Mouse (Mus musculus) urinary bladder, postnatal 4 days (tissue): ENCODE measurements around the gene Cdca3.
A peak's percentile ranks its signal among the peaks of the same experiment; 100 is the strongest.
"Not testable (repeated sequence)": the region's sequence is repeated elsewhere in the genome, so short reads cannot be mapped to it uniquely, and the experiment has no call there.

Experiments
- DNase-seq, 2 experiments: peaks; one replicate each; pipeline ENCODE4 v3.0.0; 2021 to 2022; ENCODE audit warnings: low spot score in 2 of 2

Cdca3 gene

GRCm38 (mm10) chr6:124809052-124809774 is 20.1 kb upstream of the Cdca3 start:
- peak; percentile 79 to 84 for DNase-seq

DNA sequence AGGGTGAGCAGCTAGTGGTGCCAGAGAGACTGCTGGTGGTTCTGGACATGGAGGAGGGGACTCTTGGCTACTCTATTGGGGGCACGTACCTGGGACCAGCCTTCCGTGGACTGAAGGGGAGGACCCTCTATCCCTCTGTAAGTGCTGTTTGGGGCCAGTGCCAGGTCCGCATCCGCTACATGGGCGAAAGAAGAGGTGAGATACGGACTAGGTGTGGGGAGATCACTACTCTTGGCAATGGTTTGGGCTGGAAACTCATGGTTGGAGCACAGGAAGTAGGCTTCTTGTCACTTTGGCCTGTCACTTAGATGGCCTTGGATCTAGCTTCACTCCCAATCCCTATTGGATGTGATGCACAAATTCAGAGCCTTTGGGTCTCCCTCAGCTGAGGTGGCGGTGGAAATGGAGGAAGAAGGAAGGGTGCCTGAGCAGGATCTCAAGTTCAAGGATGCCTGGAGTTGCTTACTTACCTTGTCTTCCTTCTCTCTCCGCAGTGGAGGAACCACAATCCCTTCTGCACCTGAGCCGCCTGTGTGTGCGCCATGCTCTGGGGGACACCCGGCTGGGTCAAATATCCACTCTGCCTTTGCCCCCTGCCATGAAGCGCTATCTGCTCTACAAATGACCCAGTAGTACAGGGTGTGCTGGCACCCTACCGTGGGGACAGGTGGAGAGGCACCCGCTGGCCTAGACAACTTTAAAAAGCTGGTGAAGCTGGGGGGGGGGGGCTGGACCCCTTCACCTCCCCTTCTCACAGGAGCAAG is 19.4 kb upstream of the Cdca3 start:
- no peak for DNase-seq

GRCm38 (mm10) chr6:124810566-124811402 is 18.6 kb upstream of the Cdca3 start:
- not testable (repeated sequence) for DNase-seq

DNA sequence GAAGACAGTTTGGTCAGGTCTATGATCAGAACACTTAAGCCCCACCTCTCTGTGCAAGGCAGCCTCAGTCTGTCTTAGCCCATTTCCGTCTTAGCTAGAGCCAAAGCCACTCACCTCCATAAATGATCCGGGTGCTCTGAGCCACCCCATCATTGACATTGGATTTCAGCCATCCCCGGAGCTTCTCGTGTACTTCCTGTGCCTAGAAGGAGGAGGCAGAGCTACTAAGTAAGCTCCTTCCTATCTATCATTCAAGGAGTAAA is 18.0 kb upstream of the Cdca3 start:
- no peak for DNase-seq

DNA sequence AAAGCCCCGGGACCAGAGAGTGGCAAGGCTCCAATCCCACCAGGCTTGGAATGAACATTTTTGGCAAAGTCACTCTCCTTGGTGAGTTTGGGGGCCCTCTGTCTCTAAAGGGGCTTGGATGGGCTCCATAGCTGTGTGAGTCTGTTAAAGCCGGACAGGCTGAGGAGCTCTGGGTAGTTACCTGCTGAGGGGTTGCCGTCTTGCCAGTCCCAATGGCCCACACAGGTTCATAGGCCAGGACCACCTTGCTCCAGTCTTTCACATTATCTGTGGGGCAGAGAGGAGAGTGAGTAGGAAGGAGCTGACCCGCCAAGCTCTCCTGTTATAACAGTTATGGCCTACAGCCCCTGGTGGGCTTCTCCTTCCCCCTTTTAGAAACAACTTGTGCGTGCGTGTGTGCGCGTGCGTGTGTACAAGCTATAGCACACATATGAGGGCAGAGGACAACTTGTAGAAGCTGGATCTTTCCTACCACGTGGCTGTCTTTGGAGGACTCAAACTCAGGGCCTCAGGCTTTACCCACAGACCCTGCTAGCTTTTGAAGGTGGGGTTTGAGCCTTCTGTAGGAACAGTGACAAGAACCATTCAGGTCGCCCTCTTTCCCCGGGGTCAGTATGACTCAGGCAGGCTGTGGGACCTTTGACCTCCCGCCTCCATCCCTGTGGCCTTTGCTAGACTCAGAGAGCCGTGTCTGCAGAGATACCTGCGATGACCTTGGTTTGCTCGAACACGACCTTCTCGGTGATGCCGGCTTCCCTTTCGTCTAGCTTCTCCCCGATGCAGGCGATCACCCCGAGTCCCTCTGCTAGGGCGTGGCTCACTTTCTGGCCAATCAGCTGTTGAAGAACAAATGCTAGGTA is 17.4 kb upstream of the Cdca3 start:
- DNase-seq = no peak

DNA sequence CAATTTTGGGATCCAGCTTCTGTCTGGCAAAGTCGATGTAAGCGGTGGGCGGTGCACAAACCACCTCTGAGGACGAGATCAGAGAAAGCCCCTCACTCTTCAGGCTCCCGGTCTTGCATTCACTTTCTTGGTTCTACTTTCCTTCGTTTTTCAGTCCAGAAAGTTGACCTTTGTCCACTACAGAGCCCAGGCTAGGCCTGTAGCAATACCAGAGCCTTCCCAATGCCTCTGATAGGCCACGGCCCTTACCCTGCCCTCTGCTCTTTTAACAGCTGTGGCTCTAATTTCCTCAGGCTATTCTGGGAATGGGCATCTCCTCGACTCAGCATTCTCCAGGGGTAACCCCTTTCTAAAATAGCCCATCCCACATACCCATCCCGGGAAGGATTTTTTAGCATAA is 16.5 kb upstream of the Cdca3 start:
- DNase-seq = no peak

GRCm38 (mm10) chr6:124813496-124813895 is 15.9 kb upstream of the Cdca3 start:
- peak in 1 of 2 experiments; percentile 49 for DNase-seq

DNA sequence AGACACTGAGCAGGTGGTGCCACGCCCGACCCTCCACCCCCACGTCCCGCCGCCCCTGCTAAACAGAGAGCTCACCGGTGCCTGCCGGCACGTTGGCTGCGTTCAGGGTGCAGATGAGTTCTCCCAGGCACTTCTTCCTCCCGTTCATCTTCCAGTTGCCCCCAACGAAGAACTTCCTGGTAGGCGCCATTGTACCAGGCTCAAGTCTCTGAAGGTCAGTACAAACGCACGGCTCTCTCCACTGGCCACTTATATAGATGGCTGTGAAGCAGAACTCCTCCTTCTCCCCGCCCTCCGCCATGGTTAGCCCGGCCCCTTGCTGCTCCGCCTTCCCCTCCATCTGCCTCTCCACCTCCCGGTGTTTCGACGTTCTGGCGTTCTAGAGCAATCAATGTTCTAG is 15.4 kb upstream of the Cdca3 start, which contains the start of gene Tpi1:
Gene Tpi1, minus strand, starts transcription at position 364 of the 400 bp plus-strand sequence.
- DNase-seq = peak; percentile 89 to 92

- peak in 1 of 2 experiments; percentile 58 for DNase-seq
These were observed 14.9 kb upstream of the Cdca3 start for GRCm38 (mm10) chr6:124814448-124814847.

GRCm38 (mm10) chr6:124814858-124815774 is 14.2 kb upstream of the Cdca3 start:
- DNase-seq = peak in 1 of 2 experiments; percentile 41

DNA sequence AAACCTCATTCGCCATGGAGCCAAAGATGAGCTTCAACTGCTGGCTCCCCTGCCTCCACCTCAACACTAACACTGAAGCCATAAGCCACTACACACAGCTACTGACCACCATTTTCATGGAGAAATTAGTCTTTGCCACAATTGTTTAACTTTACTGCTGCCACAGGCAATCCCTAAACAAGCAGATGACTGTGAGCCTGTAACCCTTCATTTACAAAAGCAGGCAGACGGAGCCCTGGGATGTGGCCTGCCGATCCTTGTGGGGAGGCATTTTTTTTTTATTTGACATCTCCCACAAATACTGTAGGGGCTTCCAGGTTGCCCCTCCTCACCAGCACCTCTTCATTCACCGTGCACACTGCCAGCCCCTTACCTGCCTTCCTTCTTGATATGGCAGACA is 12.7 kb upstream of the Cdca3 start:
- no peak for DNase-seq

DNA sequence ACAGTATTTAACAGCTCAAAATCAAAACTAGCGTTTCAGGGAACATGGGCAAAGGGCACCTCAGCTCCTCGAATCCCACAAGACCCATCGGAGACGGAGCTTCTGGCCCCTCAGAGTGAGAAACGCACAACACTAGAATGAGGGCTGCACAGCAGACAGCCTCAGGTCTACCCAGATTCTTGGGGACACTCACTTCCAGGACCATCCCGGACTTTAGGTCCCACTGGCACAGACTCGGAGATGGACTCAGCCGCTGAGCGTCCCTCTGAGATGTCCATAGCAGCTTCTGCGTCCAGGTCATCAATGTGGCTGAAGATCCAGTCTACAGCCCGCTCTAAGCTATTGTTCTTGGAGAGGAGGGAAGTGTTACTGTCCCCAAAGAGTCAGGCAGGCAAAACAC is 12.2 kb upstream of the Cdca3 start:
- DNase-seq = no peak

- DNase-seq = no peak
These were observed 11.8 kb upstream of the Cdca3 start for GRCm38 (mm10) chr6:124817563-124817962.

GRCm38 (mm10) chr6:124817971-124818370 is 11.4 kb upstream of the Cdca3 start:
- DNase-seq = no peak

DNA sequence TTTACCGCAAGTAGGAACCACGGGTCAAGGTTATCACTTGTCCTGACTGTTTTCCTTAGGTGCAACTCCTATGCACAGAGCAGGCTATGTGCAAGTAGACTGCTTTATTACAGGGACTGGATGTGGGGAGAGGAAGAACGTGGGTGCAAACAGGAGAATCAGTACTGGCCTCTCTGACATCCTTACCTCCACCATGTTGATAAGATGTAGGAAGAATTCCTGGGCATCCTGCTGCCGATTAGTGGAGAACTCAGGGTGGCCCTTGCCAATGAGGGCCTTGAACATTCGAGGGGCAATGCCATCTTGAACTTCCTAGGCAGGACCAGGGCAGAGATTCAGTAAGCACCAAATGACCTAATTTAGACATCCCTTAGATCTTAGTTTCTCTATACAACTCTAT is 8.5 kb upstream of the Cdca3 start:
- no peak for DNase-seq

- DNase-seq = no peak
These were observed 7.3 kb upstream of the Cdca3 start for GRCm38 (mm10) chr6:124822049-124822448.

DNA sequence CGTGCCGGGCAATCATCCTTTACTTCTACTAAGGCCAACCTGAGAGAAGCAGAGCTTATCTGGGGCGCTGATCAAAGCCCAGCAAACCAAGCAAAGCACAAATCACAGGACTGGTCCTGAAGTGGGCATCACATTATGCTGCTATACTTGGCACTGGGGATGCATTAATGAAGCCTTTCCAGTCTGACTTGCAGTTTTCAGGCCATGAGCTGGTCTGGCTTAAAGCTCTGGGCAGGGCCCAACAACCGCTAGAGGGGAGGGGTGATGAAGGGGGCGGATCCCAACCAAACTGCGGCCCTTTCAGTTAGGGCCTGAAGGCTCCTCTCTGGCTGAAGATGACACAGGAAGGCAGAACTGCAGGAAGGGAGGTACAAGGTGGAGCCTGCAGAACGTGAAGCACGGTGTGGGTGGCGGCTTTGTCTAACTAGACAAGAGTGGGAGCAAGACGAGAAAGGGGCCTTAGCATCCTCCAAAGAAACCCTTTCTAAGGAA is 1.2 kb upstream of the Cdca3 start:
- peak in 1 of 2 experiments; percentile 60 for DNase-seq

DNA sequence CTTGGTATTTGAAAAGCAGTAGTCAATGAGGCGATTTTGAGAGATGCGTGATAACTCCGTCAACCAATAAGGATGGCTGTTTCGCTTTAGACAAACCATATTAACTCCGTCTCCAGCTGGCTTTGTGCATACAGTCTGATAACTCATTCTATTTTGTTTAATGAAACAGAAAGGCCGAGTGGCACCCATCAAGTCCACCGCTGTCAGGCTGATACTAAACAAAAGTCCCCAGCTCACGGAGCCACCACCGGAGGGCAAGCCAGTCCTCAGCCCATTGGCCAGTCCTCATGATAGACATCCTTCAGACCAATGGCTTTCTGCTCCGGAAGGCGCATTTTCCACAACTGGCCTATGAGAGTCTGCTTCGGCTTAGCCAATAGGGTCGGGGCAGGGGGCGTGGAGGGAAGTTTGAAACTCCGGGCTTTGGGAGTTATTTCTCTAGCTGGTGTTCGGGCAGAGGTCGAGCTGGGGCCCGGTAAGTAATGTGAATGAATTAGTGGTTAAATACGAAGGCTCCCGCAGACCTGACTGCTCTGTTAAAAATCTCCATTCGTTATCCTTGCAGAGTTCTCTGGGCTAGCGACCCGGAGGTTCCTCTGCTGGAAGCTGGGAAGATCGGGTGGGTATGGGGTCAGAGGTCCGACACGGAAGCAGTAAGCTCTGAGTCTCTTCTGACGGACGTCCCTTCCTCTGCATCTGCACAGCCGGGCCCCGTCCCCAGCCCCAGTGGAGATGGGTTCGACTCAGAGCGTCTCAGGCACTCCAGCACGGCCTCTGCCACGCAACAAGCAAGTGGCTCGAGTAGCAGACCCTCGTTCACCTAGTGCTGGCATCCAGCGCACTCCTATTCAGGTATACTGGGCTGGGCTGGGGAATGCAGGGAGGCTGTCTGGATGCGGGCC is 703 bp downstream of the Cdca3 start:
- DNase-seq = peak; percentile 88 to 91

DNA sequence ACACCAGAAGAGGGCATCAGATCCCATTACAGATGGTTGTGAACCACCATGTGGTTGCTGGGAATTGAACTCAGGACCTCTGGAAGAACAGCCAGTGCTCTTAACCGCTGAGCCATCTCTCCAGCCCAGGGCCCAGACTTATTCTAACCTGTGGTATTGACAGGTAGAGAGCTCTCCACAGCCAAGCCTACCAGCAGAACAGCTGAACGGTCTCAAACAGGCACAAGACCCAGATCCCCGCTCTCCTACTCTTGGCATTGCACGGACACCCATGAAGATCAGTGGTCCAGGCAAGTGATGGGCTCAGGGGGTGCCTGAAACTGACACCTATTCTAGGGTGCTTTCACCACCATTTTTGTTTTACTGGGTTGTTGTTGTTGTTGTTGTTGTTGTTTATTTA is 1.9 kb downstream of the Cdca3 start:
- not testable (repeated sequence) for DNase-seq
